Mouse (Mus musculus): ENCODE measurements around the gene Ctnnbip1.

The Ctnnbip1 gene

DNA sequence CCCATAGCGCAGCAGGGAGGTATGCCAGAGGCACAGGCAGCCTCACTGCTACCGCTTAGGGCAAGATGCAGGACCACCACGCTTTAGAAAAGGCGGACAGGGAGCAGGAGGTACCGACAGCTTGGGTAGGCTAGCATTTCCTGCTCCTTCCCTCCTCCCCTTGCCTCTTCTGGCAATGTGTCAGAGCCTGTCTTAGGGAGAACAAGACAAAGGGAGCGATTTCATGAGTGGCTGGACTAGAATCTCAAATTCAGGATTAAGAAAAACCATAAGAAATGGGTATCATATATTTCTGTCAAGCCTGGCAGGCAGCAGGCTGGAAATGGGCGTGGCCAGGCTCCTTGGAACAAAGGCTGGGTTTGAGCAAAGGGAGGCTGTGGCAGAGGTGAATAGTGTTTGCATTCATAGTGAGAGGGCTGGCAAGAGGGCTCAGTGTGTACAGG is 44.9 kb downstream of the Ctnnbip1 start:
- DNase-seq, result peak; percentile 64

- no peak for DNase-seq
Observed at GRCm38 (mm10) chr4:149563941-149564361, 45.9 kb downstream of the Ctnnbip1 start.

DNA sequence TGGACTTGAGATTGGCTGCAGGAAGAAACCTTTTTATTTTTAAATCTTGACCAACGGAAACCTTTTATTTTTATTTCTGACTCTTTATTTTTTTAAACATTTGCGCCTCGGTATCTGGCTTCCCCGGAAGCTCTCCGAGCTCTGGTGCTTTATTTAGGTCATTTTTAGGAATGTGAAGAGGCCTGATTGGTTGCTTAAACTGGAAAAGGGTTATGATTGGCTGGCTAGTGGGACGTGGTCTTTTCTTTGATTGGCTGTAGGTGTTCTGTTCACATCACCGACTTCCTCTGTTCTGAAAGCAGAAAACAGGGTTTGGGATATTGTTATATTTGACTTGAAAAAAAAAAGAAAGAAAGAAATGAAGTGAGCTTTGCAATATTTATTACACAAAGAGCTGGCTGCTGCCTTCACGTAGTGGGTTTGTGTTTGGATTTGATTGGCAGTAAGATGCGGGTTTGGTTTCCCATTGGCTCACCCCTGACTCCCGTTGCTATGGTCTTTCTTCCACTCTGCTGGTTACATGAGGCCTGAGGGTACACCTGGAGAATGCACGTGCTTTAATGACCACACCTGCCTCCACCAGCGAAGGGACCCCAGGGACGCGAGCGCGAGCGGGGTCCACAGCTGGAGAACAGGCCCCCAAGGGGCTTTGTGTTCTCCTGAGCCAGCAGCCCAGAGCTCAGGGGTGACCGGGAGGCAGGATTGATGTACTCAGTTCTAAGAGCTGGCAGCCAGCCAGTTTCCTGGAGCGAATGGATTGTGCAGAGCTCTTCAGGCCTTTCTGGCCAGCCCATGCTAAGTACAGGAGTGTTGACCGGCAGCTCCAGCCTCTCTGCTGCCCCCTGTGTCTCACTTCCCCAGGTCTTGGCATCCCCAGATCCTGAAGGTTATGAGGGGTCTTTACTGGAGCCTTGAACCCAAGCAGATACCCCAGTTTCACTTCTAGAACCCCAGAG is 46.7 kb downstream of the Ctnnbip1 start:
- DNase-seq, result peak; percentile 85

DNA sequence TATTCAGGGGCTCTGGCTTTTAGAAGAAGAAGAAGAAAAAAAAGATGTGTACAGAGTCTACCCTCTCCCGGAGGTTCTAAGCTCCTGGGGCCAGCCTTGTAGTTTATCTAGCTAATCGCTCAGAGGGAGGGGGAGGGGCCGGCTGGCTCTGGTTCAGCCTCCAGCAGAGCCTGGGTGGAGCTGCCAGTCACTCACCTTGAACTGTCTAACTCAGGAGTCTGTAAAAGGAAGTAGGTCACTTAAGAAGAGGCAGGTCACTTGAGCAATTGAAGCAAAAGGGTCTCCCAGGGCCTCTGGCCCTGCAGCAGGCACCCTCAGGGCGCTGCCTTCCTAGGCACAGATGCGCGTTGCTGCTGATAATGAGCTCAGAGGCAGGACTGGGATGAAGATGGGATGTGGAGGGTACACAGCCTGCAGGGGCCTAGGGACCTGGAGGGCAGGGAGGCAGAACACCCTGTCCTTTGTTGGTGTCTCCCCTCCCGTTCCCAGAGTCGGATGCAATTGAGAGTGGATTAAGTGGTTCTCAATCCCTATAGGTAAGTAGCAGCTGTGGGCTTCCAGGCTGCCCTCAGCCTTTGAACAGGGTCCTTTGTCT is 49.5 kb downstream of the Ctnnbip1 start:
- DNase-seq, result no peak

DNA sequence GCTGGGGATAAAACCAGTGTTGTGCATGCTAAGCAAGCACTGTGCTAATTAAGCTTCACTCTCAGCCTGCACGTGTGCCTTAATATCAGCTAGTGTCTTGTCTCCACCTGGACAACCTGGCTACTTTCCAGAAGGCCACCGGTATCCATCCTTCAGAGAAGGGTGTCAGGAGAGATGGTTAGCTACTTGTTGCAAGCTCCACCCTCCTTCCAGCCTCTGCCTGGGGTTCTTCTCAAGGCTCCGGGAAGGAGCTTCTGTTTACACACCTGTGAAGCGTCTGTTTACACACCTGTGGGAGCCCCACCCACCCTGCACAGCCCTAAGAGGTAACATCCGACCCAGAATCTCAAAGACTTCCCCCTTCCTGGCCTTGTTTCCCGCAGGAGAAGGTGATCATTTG is 50.6 kb downstream of the Ctnnbip1 start:
- no peak for DNase-seq

DNA sequence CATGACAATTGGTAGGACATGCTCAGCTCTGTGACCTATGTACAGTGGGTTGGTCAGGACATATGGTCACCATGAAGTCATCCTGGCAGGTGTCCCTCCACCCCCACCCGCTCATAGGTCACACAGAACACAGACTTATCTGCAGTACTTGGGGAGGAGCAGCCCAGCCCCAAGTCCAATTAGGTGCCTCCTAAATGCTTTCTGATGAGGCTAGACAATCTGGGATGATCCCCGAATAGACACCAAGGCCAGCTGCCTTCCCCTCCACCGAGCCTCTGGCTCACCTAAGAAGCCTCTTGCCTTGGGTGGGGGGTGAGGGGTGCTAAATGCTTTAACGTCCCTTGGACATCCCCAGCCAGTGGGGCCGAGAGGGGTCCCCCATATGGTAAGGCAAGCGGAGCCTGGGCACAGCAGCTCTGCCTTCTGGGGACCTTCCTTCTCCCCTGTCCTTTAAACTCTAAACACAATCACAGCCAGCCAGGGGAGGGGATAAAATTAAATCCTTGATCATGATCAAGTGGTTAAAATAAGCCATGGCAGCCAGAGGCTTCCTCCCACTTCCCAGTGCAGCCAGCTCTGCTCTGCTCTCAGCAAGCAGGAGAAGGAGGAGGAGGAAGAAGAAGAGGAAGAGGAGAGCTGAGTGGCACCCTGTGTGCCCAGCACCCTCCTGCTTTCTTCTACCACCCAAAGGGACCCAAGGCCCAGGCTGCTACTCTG is 51.9 kb downstream of the Ctnnbip1 start:
- no peak for DNase-seq

- DNase-seq, result no peak
Observed at GRCm38 (mm10) chr4:149570498-149570863, 52.4 kb downstream of the Ctnnbip1 start.

- DNase-seq, result no peak
Observed at GRCm38 (mm10) chr4:149571209-149571608, 53.2 kb downstream of the Ctnnbip1 start.

GRCm38 (mm10) chr4:149571651-149572149 is 53.7 kb downstream of the Ctnnbip1 start:
- peak; percentile 62 for DNase-seq

GRCm38 (mm10) chr4:149572446-149572845 is 54.4 kb downstream of the Ctnnbip1 start:
- no peak for DNase-seq

GRCm38 (mm10) chr4:149572851-149573250 is 54.8 kb downstream of the Ctnnbip1 start:
- DNase-seq, result no peak

DNA sequence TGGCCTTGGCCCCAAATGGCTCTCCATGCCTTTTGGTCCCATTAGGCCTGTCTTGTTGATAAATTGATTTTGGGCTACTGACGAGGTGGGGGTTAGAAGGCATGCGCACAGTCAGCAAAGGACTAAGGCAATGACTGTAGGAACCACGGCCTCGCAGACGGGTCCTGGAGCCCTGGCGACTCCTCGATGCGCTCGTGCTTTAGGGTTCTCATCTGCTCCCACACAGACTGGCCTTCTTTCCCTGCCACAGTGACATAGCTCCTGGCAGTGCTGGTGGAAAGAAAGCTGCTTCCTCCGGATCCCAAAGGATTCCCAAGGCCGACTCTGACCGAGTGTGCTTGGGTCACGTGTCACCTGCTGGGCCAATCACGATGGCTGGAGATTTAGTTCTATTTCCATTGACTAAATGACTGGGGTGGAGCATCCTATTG is 56.4 kb downstream of the Ctnnbip1 start:
- no peak for DNase-seq

- DNase-seq, result no peak
Observed at GRCm38 (mm10) chr4:149576061-149576460, 58.0 kb downstream of the Ctnnbip1 start.

GRCm38 (mm10) chr4:149576993-149577548 is 59.0 kb downstream of the Ctnnbip1 start:
- no peak for DNase-seq

- no peak for DNase-seq
Observed at GRCm38 (mm10) chr4:149578085-149578681, 60.1 kb downstream of the Ctnnbip1 start.

- DNase-seq, result no peak
Observed at GRCm38 (mm10) chr4:149578831-149579230, 60.8 kb downstream of the Ctnnbip1 start.

- no peak for DNase-seq
Observed at GRCm38 (mm10) chr4:149585236-149585635, 67.2 kb downstream of the Ctnnbip1 start.

DNA sequence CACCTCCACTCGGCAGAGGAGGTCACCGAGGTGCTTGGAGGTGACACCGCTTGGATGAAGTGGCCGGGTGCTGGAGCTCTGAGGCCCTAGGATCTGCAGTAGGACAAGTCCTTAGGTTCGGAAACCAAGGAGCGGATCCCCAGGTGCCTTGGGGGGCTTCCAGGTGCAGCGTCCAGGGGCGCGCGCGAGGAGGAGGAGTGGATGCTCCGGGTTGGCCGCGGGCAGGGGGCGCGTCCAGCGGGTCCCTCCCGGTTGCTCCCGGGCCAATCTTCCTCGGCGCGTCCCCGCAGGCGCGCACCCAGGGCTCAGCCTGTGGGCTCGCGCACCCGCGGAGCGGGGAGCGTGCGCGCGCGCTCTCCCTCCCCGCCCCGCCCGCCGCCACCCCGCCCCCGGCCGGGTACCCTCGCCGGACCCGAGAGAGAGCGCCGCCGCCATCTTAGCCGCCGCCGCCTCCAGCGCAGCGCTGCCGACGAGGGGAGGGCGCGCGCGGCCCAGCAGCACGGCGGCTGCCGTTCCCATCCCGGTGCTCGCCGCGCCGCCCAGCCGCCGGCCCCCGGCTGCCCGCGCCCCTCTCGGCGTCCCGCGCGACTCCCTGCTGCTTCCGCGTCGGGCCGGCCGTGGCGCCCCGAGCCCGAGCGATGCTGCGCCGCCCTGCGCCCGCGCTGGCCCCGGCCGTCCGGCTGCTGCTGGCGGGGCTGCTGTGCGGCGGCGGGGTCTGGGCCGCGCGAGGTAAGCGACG is 68.2 kb downstream of the Ctnnbip1 start, which contains the start of gene Clstn1:
Gene Clstn1 (plus strand): TSS at position 425 of the 739 bp plus-strand sequence.
- DNase-seq, result peak; percentile 77

DNA sequence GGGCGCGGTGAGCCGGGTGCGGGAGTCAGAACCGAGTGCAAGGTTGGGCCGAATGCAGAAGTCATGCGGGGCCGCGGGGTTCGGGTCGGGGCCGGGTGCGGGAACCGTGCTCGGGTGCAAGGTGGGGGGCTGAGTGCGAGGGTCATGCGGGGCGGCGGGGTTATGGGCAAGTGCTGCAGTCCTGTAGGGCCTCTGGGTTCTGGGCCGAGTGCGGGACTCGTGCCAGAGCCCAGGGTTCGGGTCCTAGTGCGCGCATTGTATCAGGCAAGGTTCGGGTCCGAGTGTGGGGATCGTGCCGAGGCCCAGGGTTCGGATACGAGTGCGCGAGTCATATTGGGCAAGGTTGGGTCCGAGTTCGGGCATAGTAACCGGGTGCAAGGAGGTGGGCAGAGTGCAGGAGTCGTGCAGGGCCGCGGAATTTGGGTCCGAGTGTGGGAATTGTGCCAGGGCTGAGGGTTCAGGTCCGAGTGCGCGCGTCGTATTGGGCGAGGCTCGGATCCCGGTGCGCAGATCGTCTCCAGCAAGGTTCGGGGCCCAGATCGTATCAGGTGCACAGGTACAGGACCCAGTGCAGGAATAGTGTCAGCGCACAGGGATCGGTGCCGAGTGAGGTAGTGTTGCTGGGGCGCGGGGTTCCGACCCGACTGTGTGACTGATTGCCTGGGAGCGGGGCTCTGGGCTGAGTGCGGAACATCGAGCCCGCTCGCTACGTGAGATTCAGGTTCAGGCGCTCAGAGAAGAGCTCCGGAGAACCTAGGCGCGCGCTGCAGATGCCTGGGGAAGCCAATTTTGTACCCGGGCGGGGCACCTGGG is 69.0 kb downstream of the Ctnnbip1 start:
- DNase-seq, result peak; percentile 75

GRCm38 (mm10) chr4:149587596-149588168 is 69.6 kb downstream of the Ctnnbip1 start:
- no peak for DNase-seq

All from cerebellum, adult 11 months (tissue).